Mouse (Mus musculus) forebrain, embryonic 16.5 days (tissue): ENCODE data around the gene Olfr605. TPM values are rescaled to one million over a fixed set of nuclear protein-coding genes. Genes with fewer than 3 reads are reported as not detected.
"Not testable (repeated sequence)": the region's sequence is repeated elsewhere in the genome, so short reads cannot be mapped to it uniquely, and the experiment has no call there.

Experiments
- ATAC-seq: fragments of 200-750 bp; cut with Nextera tagmentation; 2 replicates; pipeline ENCODE4 v1.8.0; 2017; ENCODE audit warnings: mild to moderate bottlenecking, moderate library complexity
- H3K27ac ChIP-seq: fragments of 300-500 bp; sonication (generic); 2 replicates; pipeline ENCODE4 v1.5.1; 2014; ENCODE audit warnings: low read length, control low read depth
- H3K27me3 ChIP-seq: fragments of 300-500 bp; sonication (generic); replicated peaks from 2 replicates; pipeline ENCODE4 v1.6.1; 2014; ENCODE audit warnings: low read length; ENCODE audit not compliant: control insufficient read depth, insufficient read depth
- H3K36me3 ChIP-seq: fragments of 300-500 bp; sonication (generic); 2 replicates; pipeline ENCODE4 v1.6.1; 2014; ENCODE audit not compliant: control insufficient read depth, insufficient read depth
- H3K4me1 ChIP-seq: fragments of 300-500 bp; sonication (generic); replicated peaks from 2 replicates; pipeline ENCODE4 v1.6.1; 2014; ENCODE audit warnings: low read length; ENCODE audit not compliant: control insufficient read depth, insufficient read depth
- H3K4me2 ChIP-seq: fragments of 300-500 bp; sonication (generic); 2 replicates; pipeline ENCODE4 v1.6.1; 2014; ENCODE audit warnings: mild to moderate bottlenecking, low read length, control low read depth
- H3K4me3 ChIP-seq: fragments of 300-500 bp; sonication (generic); replicated peaks from 2 replicates; pipeline ENCODE4 v1.5.1; 2014; ENCODE audit warnings: mild to moderate bottlenecking, low read length, control low read depth
- H3K9ac ChIP-seq: fragments of 300-500 bp; sonication (generic); replicated peaks from 2 replicates; pipeline ENCODE4 v1.6.1; 2014; ENCODE audit warnings: low read depth, low read length, control low read depth
- H3K9me3 ChIP-seq: fragments of 300-500 bp; sonication (generic); 2 replicates; pipeline ENCODE4 v1.6.1; 2016; ENCODE audit warnings: low read length; ENCODE audit not compliant: control insufficient read depth
- WGBS: fragments of 180-500 bp; shearing (Covaris S2); extraction: QIAGEN DNeasy Blood & Tissue Kit; methylation state at CpG from one replicate; pipeline ENCODE4 v1.1.7; 2014; 5-methylcytosine and 5-hydroxymethylcytosine counted together
- polyA plus RNA-seq: library from polyadenylated mRNA; unstranded; fragments of >200 nt; fragmentation: Nextera tagmentation; extraction: Ambion mirVana; gene quantifications from 2 replicates; pipeline ENCODE4 v1.2.1, GENCODE M21; 2015

The Olfr605 gene
- polyA plus RNA-seq: not detected in 2 replicates

GRCm38 (mm10) chr7:103445339-103445738 lies at the start of gene Olfr605:
Gene Olfr605 (minus strand): TSS chr7:103445439.
- 86% methylated on average over 1 of the region's 1 CpGs for WGBS
- no peaks in the 10 kb centered on the region for H3K4me1 ChIP-seq
- H3K9me3 ChIP-seq: no peaks in the 10 kb centered on the region
- H3K27me3 ChIP-seq: no peaks in the 10 kb centered on the region
- H3K4me3 ChIP-seq: no peak within 1 kb of the TSS
- H3K36me3 ChIP-seq: no peaks in the 10 kb centered on the region
- H3K9ac ChIP-seq: no peak within 1 kb of the TSS
- H3K4me2 ChIP-seq: no peak within 1 kb of the TSS
- H3K27ac ChIP-seq: no peak within 1 kb of the TSS
- ATAC-seq: no peak

- WGBS: 81% methylated on average over 9 of the region's 9 CpGs
- not testable (repeated sequence) for H3K9ac ChIP-seq, H3K4me2 ChIP-seq, H3K27me3 ChIP-seq, ATAC-seq, H3K36me3 ChIP-seq, H3K4me1 ChIP-seq, H3K27ac ChIP-seq, H3K4me3 ChIP-seq, H3K9me3 ChIP-seq
Observed at GRCm38 (mm10) chr7:103477106-103477505, 31.9 kb upstream of the Olfr605 start.

- Histone ChIP-seq H3K9me3 (no peaks in the 10 kb centered on the region), H3K36me3 (no peaks in the 10 kb centered on the region), H3K27me3 (no peaks in the 10 kb centered on the region), H3K4me3 (no peak within 1 kb of the TSS), H3K9ac (no peak within 1 kb of the TSS), H3K27ac (no peak within 1 kb of the TSS), H3K4me1 (no peaks in the 10 kb centered on the region), H3K4me2 (no peak within 1 kb of the TSS)
- ATAC-seq: no peak
Observed at GRCm38 (mm10) chr7:103469577-103469976, 24.3 kb upstream of the Olfr605 start, which contains the start of gene Olfr608. Gene Olfr608 (plus strand): TSS chr7:103469877.

GRCm38 (mm10) chr7:103460590-103460989 lies 15.4 kb upstream of the Olfr605 start:
- Histone ChIP-seq H3K9ac (no peak overlapping the region), H3K27me3 (no peaks in the 10 kb centered on the region), H3K27ac (no peak overlapping the region), H3K36me3 (no peaks in the 10 kb centered on the region), H3K9me3 (no peaks in the 10 kb centered on the region), H3K4me2 (no peak overlapping the region), H3K4me3 (no peak overlapping the region), H3K4me1 (no peaks in the 10 kb centered on the region)
- no peak for ATAC-seq
- 92% methylated on average over 5 of the region's 5 CpGs for WGBS

GRCm38 (mm10) chr7:103448746-103449145 lies 3.5 kb upstream of the Olfr605 start, which contains the start of gene Olfr606:
Gene Olfr606 (plus strand): TSS chr7:103449046.
- no peak for ATAC-seq
- no peak within 1 kb of the TSS for H3K4me2 ChIP-seq
- H3K9ac ChIP-seq: no peak within 1 kb of the TSS
- 93% methylated on average over 2 of the region's 2 CpGs for WGBS
- no peaks in the 10 kb centered on the region for H3K27me3 ChIP-seq
- no peak within 1 kb of the TSS for H3K27ac ChIP-seq
- no peaks in the 10 kb centered on the region for H3K4me1 ChIP-seq
- no peaks in the 10 kb centered on the region for H3K9me3 ChIP-seq
- no peaks in the 10 kb centered on the region for H3K36me3 ChIP-seq
- no peak within 1 kb of the TSS for H3K4me3 ChIP-seq

GRCm38 (mm10) chr7:103414772-103415171 lies 30.5 kb downstream of the Olfr605 start, which contains the start of gene Usp17lc:
Gene Usp17lc (plus strand): TSS chr7:103415072.
- ATAC-seq, H3K4me3 ChIP-seq, H3K4me1 ChIP-seq, H3K9me3 ChIP-seq, H3K27me3 ChIP-seq, H3K4me2 ChIP-seq, H3K27ac ChIP-seq, H3K36me3 ChIP-seq, H3K9ac ChIP-seq: not testable (repeated sequence)
- WGBS: 67% methylated on average over 1 of the region's 1 CpGs

GRCm38 (mm10) chr7:103406521-103407055 lies 38.7 kb downstream of the Olfr605 start:
- WGBS: 84% methylated on average over 3 of the region's 3 CpGs
- ATAC-seq, H3K9me3 ChIP-seq, H3K36me3 ChIP-seq, H3K4me1 ChIP-seq, H3K27ac ChIP-seq, H3K4me3 ChIP-seq, H3K27me3 ChIP-seq, H3K4me2 ChIP-seq, H3K9ac ChIP-seq: not testable (repeated sequence)

- H3K4me1 ChIP-seq: no peaks in the 10 kb centered on the region
- no peak overlapping the region for H3K9ac ChIP-seq
- no peak overlapping the region for H3K4me3 ChIP-seq
- H3K36me3 ChIP-seq: no peaks in the 10 kb centered on the region
- H3K4me2 ChIP-seq: no peak overlapping the region
- 3% methylated on average over 1 of the region's 1 CpGs for WGBS
- no peaks in the 10 kb centered on the region for H3K27me3 ChIP-seq
- no peak for ATAC-seq
- H3K9me3 ChIP-seq: no peaks in the 10 kb centered on the region
- H3K27ac ChIP-seq: no peak overlapping the region
Observed at GRCm38 (mm10) chr7:103398981-103399380, 46.3 kb downstream of the Olfr605 start.

- ATAC-seq: no peak
Observed at GRCm38 (mm10) chr7:103397758-103398157, 47.5 kb downstream of the Olfr605 start.

More at GRCm38 (mm10) chr7:103397758-103398157, 47.5 kb downstream of the Olfr605 start:
- Histone ChIP-seq H3K27ac (no peak overlapping the region), H3K9ac (no peak overlapping the region), H3K9me3 (no peaks in the 10 kb centered on the region), H3K36me3 (no peaks in the 10 kb centered on the region), H3K4me3 (no peak overlapping the region), H3K4me2 (no peak overlapping the region), H3K4me1 (no peaks in the 10 kb centered on the region), H3K27me3 (no peaks in the 10 kb centered on the region)
